Mouse (Mus musculus) common myeloid progenitor, adult 5-6 weeks (primary cell): ENCODE measurements around the gene Zfp831. TPM values are rescaled to one million over a fixed set of nuclear protein-coding genes. Genes with fewer than 3 reads are reported as not detected.
A peak's percentile ranks its signal among the peaks of the same experiment; 100 is the strongest.

ENCODE experiments used
- ATAC-seq: replicated peaks from 2 replicates; pipeline ENCODE4 v1.8.0; 2016; ENCODE audit warnings: low read depth, mild to moderate bottlenecking, moderate TSS enrichment, inconsistent platforms; ENCODE audit not compliant: poor library complexity, severe bottlenecking
- total RNA-seq: library from RNA; stranded (forward); fragments of 200-1000, 187-1606 nt; gene quantifications from 2 replicates; pipeline ENCODE4 v1.2.3, GENCODE M21; 2017

The Zfp831 gene
- total RNA-seq, 1 experiment from 2014 or later = 4.2 TPM

- ATAC-seq = peak; percentile 76
Observed at GRCm38 (mm10) chr2:174629299-174629850, 14.0 kb upstream of the Zfp831 start.

GRCm38 (mm10) chr2:174636750-174637149 is 6.6 kb upstream of the Zfp831 start:
- peak; percentile 42; the same call in 1 of the 2 replicates for ATAC-seq

- ATAC-seq = no peak
Observed at GRCm38 (mm10) chr2:174644975-174645374, 1.6 kb downstream of the Zfp831 start.

- ATAC-seq = no peak
Observed at GRCm38 (mm10) chr2:174652864-174653263, 9.5 kb downstream of the Zfp831 start.

GRCm38 (mm10) chr2:174655341-174655740 is 12.0 kb downstream of the Zfp831 start:
- ATAC-seq = no peak

- peak; percentile 88 for ATAC-seq
Observed at GRCm38 (mm10) chr2:174658229-174658844, 15.0 kb downstream of the Zfp831 start.

- no peak for ATAC-seq
Observed at GRCm38 (mm10) chr2:174659874-174660273, 16.5 kb downstream of the Zfp831 start.

- ATAC-seq = no peak
Observed at GRCm38 (mm10) chr2:174660321-174660720, 17.0 kb downstream of the Zfp831 start.

GRCm38 (mm10) chr2:174661436-174662171 is 18.3 kb downstream of the Zfp831 start:
- no peak for ATAC-seq

GRCm38 (mm10) chr2:174662593-174662992 is 19.3 kb downstream of the Zfp831 start:
- no peak for ATAC-seq

- ATAC-seq = no peak
Observed at GRCm38 (mm10) chr2:174665404-174665803, 22.1 kb downstream of the Zfp831 start.

GRCm38 (mm10) chr2:174668806-174669205 is 25.5 kb downstream of the Zfp831 start:
- no peak for ATAC-seq

GRCm38 (mm10) chr2:174672506-174673190 is 29.3 kb downstream of the Zfp831 start:
- peak; percentile 39 for ATAC-seq

GRCm38 (mm10) chr2:174673592-174674286 is 30.4 kb downstream of the Zfp831 start:
- peak; percentile 72 for ATAC-seq

GRCm38 (mm10) chr2:174674287-174675045 is 31.1 kb downstream of the Zfp831 start:
- ATAC-seq = no peak

- peak; percentile 81 for ATAC-seq
Observed at GRCm38 (mm10) chr2:174675642-174676041, 32.3 kb downstream of the Zfp831 start.

- no peak for ATAC-seq
Observed at GRCm38 (mm10) chr2:174701351-174701750, 58.0 kb downstream of the Zfp831 start.

GRCm38 (mm10) chr2:174707101-174707500 is 63.8 kb downstream of the Zfp831 start:
- no peak for ATAC-seq

GRCm38 (mm10) chr2:174708587-174708986 is 65.3 kb downstream of the Zfp831 start:
- ATAC-seq = no peak
